Mouse (Mus musculus) megakaryocyte, embryonic 14.5 days (primary cell): ENCODE measurements around the gene Birc2. TPM values are rescaled to one million over a fixed set of nuclear protein-coding genes. Genes with fewer than 3 reads are reported as not detected.
"Not testable (repeated sequence)": the region's sequence is repeated elsewhere in the genome, so short reads cannot be mapped to it uniquely, and the experiment has no call there.

Experiments used
- H3K27me3 ChIP-seq: replicated peaks from 2 replicates; pipeline ENCODE3; 2012; ENCODE audit warnings: inconsistent platforms
- H3K36me3 ChIP-seq: replicated peaks from 2 replicates; pipeline ENCODE3; 2012; ENCODE audit warnings: low read length, inconsistent platforms, mixed read lengths
- H3K4me1 ChIP-seq: 2 replicates; pipeline ENCODE4 v1.6.1; 2012; ENCODE audit warnings: inconsistent platforms
- H3K4me3 ChIP-seq: replicated peaks from 2 replicates; pipeline ENCODE3; 2012; ENCODE audit warnings: moderate library complexity, mild to moderate bottlenecking, inconsistent platforms
- H3K9me3 ChIP-seq: 2 replicates; pipeline ENCODE4 v1.6.1; 2012; ENCODE audit warnings: inconsistent platforms
- FLI1 ChIP-seq: IDR thresholded peaks from 2 replicates; pipeline ENCODE4 v1.6.1; 2012; ENCODE audit warnings: low read length, inconsistent platforms, mixed read lengths
- GATA1 ChIP-seq: IDR thresholded peaks from 3 replicates; pipeline ENCODE4 v1.6.1; 2012; ENCODE audit warnings: mixed read lengths, low read length, inconsistent platforms, borderline replicate concordance
- polyA plus RNA-seq: library from polyadenylated mRNA; stranded (reverse); fragments of >175 nt; gene quantifications from 2 replicates; pipeline ENCODE4 v1.2.3, GENCODE M21; 2012; ENCODE audit warnings: low replicate concordance; ENCODE audit not compliant: insufficient read depth

Gene Birc2
- polyA plus RNA-seq, 1 experiment: 3.8 TPM

DNA sequence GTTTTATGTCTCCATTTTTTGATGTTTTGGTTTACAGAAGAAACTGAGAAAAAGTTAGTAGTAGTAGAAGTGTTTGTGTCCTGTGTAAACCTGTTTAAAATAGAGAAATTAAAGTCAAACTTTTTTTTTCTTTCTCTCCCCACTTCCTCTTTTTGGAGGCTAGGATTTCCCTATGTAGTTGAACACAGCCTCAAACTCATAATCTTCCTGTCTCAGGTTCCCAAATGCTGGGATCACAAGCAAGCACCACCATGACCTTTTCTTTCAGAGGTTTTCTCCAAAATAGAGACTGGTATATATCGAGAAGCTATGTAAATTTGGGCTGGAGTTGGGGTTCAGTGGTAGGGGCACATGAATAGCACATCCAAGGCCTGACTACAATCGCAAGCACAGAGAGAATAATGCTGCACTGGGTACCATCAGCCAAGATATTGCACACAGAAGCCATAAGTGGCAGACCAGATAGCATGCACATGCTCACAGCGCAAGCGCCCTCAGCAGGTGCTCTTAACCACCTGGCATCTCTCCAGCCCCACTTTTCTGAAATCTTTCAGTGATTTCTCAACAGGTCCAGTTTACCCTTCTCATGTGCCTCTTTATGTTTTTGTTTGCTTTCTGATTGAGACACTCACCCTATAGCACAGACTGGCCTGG, 32.1 kb upstream of the Birc2 start:
- no peaks in the 10 kb centered on the region for H3K27me3 ChIP-seq

DNA sequence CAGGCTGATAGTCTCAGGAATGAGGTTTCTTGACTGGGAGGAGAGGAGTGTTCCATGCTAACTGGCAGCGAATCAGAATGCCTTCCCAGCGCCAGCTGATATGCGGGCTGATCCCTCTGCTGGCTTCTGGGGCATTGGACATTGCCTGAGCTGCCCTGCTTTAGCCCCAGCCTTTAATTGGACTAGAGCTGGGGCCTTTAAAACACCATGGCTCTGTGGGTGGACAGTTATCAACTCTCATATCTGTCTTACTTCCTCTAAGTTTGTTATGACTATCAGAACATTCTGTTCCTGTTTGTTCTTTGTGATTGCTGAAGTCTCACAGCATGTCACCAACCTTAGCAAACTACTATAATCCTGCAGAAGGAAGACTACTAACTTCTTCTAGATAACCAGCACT, 31.1 kb upstream of the Birc2 start:
- H3K36me3 ChIP-seq: peaks cover 72% of the 10 kb centered on the region
- H3K4me3 ChIP-seq: peak overlapping the region; percentile 51
- H3K4me1 ChIP-seq: peaks cover 52% of the 10 kb centered on the region
- H3K27me3 ChIP-seq: no peaks in the 10 kb centered on the region
- TF ChIP-seq GATA1 (no peak), FLI1 (no peak)
- peaks cover 7% of the 10 kb centered on the region for H3K9me3 ChIP-seq

More for the DNA sequence above, 32.1 kb upstream of the Birc2 start:
- H3K9me3 ChIP-seq: peaks cover 7% of the 10 kb centered on the region
- no peak for TF ChIP-seq GATA1
- no peak for TF ChIP-seq FLI1
- peak overlapping the region; percentile 70 for H3K4me3 ChIP-seq
- peaks cover 47% of the 10 kb centered on the region for H3K4me1 ChIP-seq
- peaks cover 62% of the 10 kb centered on the region for H3K36me3 ChIP-seq

DNA sequence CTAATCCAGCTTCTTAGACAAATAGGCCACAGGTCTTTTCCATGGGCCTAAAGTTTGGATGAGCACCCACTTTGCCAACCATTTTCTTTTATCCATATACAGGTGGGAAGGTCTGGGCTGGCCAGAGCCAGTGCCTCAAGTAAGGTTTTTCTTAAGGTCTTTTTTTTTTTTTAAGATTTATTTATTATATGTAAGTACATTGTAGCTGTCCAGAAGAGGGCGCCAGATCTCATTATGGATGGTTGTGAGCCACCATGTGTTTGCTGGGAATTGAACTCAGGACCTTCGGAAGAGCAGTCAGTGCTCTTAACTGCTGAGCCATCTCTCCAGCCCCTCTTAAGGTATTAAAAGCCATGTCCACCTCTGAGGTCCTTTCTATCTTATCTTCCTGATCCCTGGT, 30.1 kb upstream of the Birc2 start:
- Histone ChIP-seq H3K4me1 (peaks cover 55% of the 10 kb centered on the region), H3K36me3 (peaks cover 78% of the 10 kb centered on the region)
- not testable (repeated sequence) for H3K9me3 ChIP-seq, H3K27me3 ChIP-seq, H3K4me3 ChIP-seq

DNA sequence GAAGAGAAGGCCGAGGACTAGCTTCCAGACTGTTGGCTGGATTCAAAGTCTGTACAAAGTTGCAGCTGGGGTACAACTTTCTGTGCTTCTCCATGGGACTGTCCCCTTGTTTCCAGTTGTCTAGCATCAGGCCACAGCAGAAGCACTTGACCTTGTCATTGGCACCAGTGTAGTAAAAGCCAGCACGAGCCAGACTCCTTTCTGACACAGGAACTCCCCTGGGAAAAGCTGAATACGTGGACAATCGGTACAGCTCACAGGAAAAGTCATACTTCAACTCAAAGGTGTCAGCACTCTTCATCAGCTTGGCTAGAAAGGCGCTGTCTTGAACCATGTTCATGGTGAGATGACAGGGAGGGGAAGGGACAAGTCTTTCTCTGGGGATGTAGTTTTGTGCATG, 24.1 kb upstream of the Birc2 start:
- no peak overlapping the region for H3K4me3 ChIP-seq
- peaks cover 30% of the 10 kb centered on the region; the same call in 1 of the 2 replicates for H3K4me1 ChIP-seq
- no peaks in the 10 kb centered on the region for H3K27me3 ChIP-seq
- TF ChIP-seq FLI1: no peak
- TF ChIP-seq GATA1: no peak
- peaks cover 83% of the 10 kb centered on the region for H3K36me3 ChIP-seq
- H3K9me3 ChIP-seq: no peaks in the 10 kb centered on the region

DNA sequence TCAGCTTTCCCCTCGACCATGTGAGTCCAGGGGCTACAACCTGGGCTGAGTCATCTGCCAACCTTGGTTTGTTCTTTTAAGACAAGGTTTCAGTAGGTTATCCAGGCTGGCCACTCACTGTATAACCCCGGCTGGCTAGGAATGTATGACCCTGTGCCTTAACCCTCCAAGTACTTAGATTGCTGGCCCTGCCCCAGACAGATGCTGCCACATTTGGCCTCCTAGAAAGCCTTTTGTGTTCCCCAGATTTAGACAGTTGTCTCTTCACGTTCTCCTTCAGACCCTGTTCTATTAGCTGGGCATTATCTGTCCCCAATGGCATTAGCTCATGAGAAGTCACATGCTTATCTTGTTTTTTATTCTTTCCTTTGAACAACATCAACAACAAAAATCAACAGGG, 19.0 kb upstream of the Birc2 start:
- H3K36me3 ChIP-seq: peaks cover 85% of the 10 kb centered on the region
- TF ChIP-seq FLI1 (no peak), GATA1 (no peak)

DNA sequence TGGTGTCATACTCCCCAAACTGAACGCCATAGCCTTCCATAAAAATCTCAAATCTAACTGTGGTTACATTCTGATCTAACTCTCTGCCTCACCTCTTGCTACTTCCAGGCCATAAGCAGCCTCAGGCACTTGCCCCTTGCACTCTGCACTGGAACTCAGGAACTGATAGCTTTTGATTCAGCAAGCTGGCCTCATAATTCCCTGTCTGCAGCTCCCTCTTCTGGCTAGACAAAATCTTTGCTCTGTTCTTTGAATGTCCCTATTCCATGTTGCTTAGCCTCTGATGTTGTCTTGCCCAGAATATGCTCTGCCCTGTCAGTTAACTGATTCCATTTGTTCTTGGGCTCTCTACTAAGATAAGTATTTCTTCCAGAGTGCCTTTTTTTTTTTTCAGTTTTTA, 18.5 kb upstream of the Birc2 start:
- H3K4me3 ChIP-seq: no peak overlapping the region
- peaks cover 85% of the 10 kb centered on the region for H3K36me3 ChIP-seq
- TF ChIP-seq FLI1 (no peak), GATA1 (no peak)
- no peaks in the 10 kb centered on the region for H3K9me3 ChIP-seq
- peaks cover 20% of the 10 kb centered on the region; the same call in 1 of the 2 replicates for H3K4me1 ChIP-seq
- no peaks in the 10 kb centered on the region for H3K27me3 ChIP-seq

More for the DNA sequence above, 19.0 kb upstream of the Birc2 start:
- H3K4me1 ChIP-seq: peaks cover 22% of the 10 kb centered on the region; the same call in 1 of the 2 replicates
- H3K27me3 ChIP-seq: no peaks in the 10 kb centered on the region
- H3K9me3 ChIP-seq: no peaks in the 10 kb centered on the region
- H3K4me3 ChIP-seq: no peak overlapping the region

DNA sequence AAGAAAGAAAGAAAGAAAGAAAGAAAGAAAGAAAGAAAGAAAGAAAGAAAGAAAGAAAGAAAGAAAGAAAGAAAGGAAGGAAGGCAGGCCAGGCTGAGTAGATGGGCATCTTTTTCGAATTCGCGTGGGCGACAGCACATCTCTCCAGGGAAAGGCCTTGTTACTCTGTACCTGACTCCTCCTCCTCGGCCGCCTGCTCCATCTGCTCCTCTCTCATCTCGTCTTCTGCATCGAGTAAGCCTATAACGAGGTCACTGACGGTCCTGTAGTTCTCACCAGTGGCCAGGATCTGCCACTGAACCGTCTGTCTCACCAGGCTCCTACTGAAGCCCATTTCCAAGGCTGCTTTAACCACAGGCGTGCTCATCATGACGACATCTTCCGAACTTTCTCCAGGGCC, 17.3 kb upstream of the Birc2 start:
- H3K4me1 ChIP-seq: peaks cover 20% of the 10 kb centered on the region; the same call in 1 of the 2 replicates
- H3K9me3 ChIP-seq, H3K4me3 ChIP-seq, H3K27me3 ChIP-seq: not testable (repeated sequence)
- peaks cover 81% of the 10 kb centered on the region for H3K36me3 ChIP-seq

DNA sequence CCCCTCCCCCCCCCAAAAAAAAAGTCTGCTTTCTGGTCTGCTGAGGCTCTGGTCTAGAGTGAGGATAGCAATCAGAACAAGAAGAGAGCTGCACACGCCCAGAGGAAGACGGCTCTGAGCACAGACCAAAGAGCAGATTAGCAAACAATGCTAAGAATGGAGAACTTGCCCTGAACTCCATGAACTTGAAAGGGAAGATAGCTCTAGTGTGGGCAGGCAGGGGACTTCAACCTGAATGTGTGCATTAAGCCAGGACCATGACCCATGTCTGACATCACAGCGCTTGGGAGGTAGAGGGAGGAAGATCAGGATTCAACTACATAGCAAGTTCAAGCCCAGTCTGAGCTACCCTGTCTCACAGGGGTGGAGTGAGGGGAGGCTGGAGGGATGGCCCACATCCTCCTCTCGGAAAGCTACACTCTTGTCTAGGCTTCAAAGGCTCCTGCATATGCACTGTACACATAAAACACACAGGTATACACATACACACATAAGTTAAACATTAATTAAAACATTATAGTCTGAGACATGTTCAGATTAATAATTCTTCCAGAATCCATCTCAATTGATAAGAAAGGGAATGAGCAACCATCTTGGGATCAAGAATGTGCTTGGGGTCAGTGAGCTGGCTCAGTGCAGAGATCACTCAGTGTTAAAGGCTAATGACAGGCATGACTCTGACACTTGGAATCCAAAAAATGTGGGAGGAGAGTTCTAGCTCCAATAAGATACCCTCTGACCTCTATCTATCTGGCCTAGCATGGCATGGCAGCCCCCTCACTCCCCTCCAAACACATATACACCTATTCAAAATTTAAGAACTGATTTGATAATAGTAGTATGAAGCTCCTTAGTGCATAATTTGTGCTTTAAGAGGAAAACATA, 15.7 kb upstream of the Birc2 start:
- TF ChIP-seq FLI1 (no peak), GATA1 (no peak)
- Histone ChIP-seq H3K36me3 (peaks cover 88% of the 10 kb centered on the region), H3K27me3 (no peaks in the 10 kb centered on the region), H3K9me3 (no peaks in the 10 kb centered on the region), H3K4me1 (peaks cover 23% of the 10 kb centered on the region; the same call in 1 of the 2 replicates), H3K4me3 (no peak overlapping the region)

DNA sequence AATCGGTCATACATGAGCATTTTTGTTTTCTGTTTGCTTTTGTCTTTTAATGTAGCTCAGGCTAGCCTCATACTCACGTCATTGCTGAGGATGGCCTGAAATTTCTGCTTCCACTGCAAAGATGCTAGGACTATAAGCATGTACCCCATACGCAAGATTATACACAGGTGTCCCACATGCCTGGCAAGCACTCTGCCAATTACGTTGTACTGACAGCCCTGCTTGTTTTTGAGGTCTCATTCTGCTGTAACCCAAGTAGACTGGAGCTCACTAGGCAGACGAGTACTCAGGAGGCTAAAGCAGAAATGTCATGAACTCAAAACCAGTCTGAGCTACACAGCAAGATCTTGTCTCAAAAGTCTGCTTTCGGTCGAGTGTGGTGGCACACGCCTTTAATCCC, 15.0 kb upstream of the Birc2 start:
- Histone ChIP-seq H3K4me3 (no peak overlapping the region), H3K9me3 (no peaks in the 10 kb centered on the region), H3K36me3 (peaks cover 88% of the 10 kb centered on the region), H3K4me1 (peaks cover 23% of the 10 kb centered on the region; the same call in 1 of the 2 replicates), H3K27me3 (no peaks in the 10 kb centered on the region)
- no peak for TF ChIP-seq GATA1

DNA sequence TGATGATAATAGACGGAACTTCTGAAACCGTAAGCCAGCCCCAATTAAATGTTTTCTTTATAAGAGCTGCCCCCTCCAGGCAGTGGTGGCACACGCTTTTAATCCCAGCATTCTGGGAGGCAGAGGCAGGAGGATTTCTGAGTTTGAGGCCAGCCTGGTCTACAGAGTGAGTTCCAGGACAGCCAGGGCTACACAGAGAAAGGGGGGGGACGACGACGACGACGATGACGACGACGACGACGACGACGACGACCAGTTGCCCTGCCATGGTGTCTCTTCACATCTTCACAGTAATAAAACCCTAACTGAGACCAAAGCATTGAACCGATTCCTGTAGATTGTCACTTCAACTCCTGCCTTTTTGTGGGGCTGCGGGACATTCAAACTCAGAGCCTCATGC, 11.3 kb upstream of the Birc2 start:
- no peak for TF ChIP-seq FLI1
- no peak for TF ChIP-seq GATA1
- peaks cover 28% of the 10 kb centered on the region for H3K4me1 ChIP-seq
- no peak overlapping the region for H3K4me3 ChIP-seq
- H3K36me3 ChIP-seq: peaks cover 58% of the 10 kb centered on the region
- no peaks in the 10 kb centered on the region for H3K9me3 ChIP-seq
- no peaks in the 10 kb centered on the region for H3K27me3 ChIP-seq
